Mouse (Mus musculus) lung, adult 2 months (tissue): ENCODE results near the gene Cxcl14. TPM values are rescaled to one million over a fixed set of nuclear protein-coding genes. Genes with fewer than 3 reads are reported as not detected.

ENCODE experiments used
- DNase-seq: peaks from one replicate; pipeline ENCODE4 v3.0.0; 2022
- H3K4me1 ChIP-seq: fragments of 200-500 bp; 2 replicates; pipeline ENCODE4 v1.6.1; 2011; ENCODE audit warnings: low read length; ENCODE audit not compliant: control insufficient read depth, insufficient read depth
- H3K4me3 ChIP-seq: fragments of 200-500 bp; replicated peaks from 2 replicates; pipeline ENCODE3; 2011; ENCODE audit warnings: low read depth, mild to moderate bottlenecking, control low read depth, low read length; ENCODE audit errors: extremely low read depth
- CTCF ChIP-seq: fragments of 200-500 bp; IDR thresholded peaks from 2 replicates; pipeline ENCODE4 v1.5.1; 2011; ENCODE audit warnings: mild to moderate bottlenecking, low read length, control low read depth; ENCODE audit not compliant: insufficient read depth
- POLR2A ChIP-seq: fragments of 200-500 bp; IDR thresholded peaks from 2 replicates; pipeline ENCODE4 v1.6.1; 2011; ENCODE audit warnings: low read depth, mild to moderate bottlenecking, control low read depth, low read length, borderline replicate concordance; ENCODE audit errors: extremely low read depth
- WGBS: fragments of 180-500 bp; shearing (Covaris S2); methylation state at CpG from one replicate; pipeline ENCODE4 v1.1.7; 2018; 5-methylcytosine and 5-hydroxymethylcytosine counted together
- polyA plus RNA-seq: library from polyadenylated mRNA; depleted of rRNA; stranded (reverse); fragments of >200 nt; gene quantifications from 2 replicates; pipeline ENCODE4 v1.2.3, GENCODE M21; 2012

The Cxcl14 gene
- polyA plus RNA-seq, 1 experiment = 286 TPM

- no peak for TF ChIP-seq POLR2A
- no peak for TF ChIP-seq CTCF
- 13% methylated on average over 12 of the region's 12 CpGs for WGBS
- Histone ChIP-seq H3K4me1 (no peaks in the 10 kb centered on the region), H3K4me3 (no peak overlapping the region)
- no peak for DNase-seq
Observed at GRCm38 (mm10) chr13:56257469-56258153, 38.7 kb downstream of the Cxcl14 start.

- Histone ChIP-seq H3K4me3 (no peak overlapping the region), H3K4me1 (no peaks in the 10 kb centered on the region)
- DNase-seq = no peak
- WGBS = 16% methylated on average over 14 of the region's 14 CpGs
- TF ChIP-seq CTCF (no peak), POLR2A (no peak)
Observed at GRCm38 (mm10) chr13:56256716-56257299, 39.5 kb downstream of the Cxcl14 start.

GRCm38 (mm10) chr13:56253379-56253778 lies 43.0 kb downstream of the Cxcl14 start:
- TF ChIP-seq POLR2A = no peak
- TF ChIP-seq CTCF = no peak
- no peak overlapping the region for H3K4me3 ChIP-seq

GRCm38 (mm10) chr13:56252783-56253182 lies 43.6 kb downstream of the Cxcl14 start:
- 14% methylated on average over 8 of the region's 8 CpGs for WGBS
- no peak for DNase-seq
- Histone ChIP-seq H3K4me3 (no peak overlapping the region), H3K4me1 (no peaks in the 10 kb centered on the region)
- no peak for TF ChIP-seq POLR2A
- no peak for TF ChIP-seq CTCF

More at GRCm38 (mm10) chr13:56253379-56253778, 43.0 kb downstream of the Cxcl14 start:
- H3K4me1 ChIP-seq = no peaks in the 10 kb centered on the region
- WGBS = 24% methylated on average over 3 of the region's 3 CpGs
- no peak for DNase-seq

- DNase-seq = no peak
- whole genome bisulfite sequencing = 3% methylated on average over 65 of the region's 65 CpGs
- TF ChIP-seq POLR2A = no peak
- no peak for TF ChIP-seq CTCF
- Histone ChIP-seq H3K4me3 (no peak within 1 kb of the TSS), H3K4me1 (no peaks in the 10 kb centered on the region)
Observed at GRCm38 (mm10) chr13:56251924-56252619, 44.3 kb downstream of the Cxcl14 start, which contains the start of gene Neurog1. Gene Neurog1 (minus strand): TSS chr13:56252163.

- TF ChIP-seq POLR2A = no peak
- no peak for TF ChIP-seq CTCF
- H3K4me1 ChIP-seq = no peaks in the 10 kb centered on the region
- 3% methylated on average over 59 of the region's 59 CpGs for WGBS
- H3K4me3 ChIP-seq = no peak overlapping the region
- DNase-seq = no peak
Observed at GRCm38 (mm10) chr13:56251176-56251923, 45.0 kb downstream of the Cxcl14 start.

- H3K4me3 ChIP-seq = no peak overlapping the region
- DNase-seq = no peak
- TF ChIP-seq CTCF = no peak
- no peak for TF ChIP-seq POLR2A
- WGBS = 4% methylated on average over 14 of the region's 14 CpGs
- H3K4me1 ChIP-seq = no peaks in the 10 kb centered on the region
Observed at GRCm38 (mm10) chr13:56250551-56251161, 45.7 kb downstream of the Cxcl14 start.

- no peak for DNase-seq
- WGBS = 3% methylated on average over 13 of the region's 13 CpGs
- Histone ChIP-seq H3K4me3 (no peak overlapping the region), H3K4me1 (no peaks in the 10 kb centered on the region)
- no peak for TF ChIP-seq POLR2A
- no peak for TF ChIP-seq CTCF
Observed at GRCm38 (mm10) chr13:56249593-56250341, 46.6 kb downstream of the Cxcl14 start.
